Mouse (Mus musculus): ENCODE data around the gene Os9.

DNA sequence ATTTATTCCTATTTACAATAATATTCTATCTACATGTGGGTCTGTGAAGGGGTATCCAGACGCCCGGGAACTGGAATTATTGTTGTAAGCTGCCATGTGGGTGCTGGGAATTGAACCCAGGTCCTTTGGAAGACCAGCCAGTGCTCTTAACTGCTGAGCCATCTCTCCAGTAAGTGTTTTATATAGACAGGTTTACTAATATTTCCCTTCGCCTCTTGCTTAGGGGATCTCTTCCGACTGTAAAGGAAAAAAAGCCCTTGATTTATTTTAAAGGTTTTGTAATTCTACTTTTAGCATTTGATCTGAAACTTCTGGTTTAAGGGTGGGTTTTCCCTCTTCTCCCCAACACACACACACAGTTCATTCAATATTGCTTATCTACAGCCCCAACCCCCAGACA is 43.3 kb upstream of the Os9 start:
- TF ChIP-seq CTCF (IDR thresholded peaks at IDR 0.05; ENCODE audit: borderline replicate concordance, insufficient read depth, low read length), result no peak
- no peak for TF ChIP-seq POLR2A (IDR thresholded peaks at IDR 0.05; ENCODE audit: low read depth, low read length)
